Mouse (Mus musculus): ENCODE measurements around the gene Selenon.

Gene Selenon

DNA sequence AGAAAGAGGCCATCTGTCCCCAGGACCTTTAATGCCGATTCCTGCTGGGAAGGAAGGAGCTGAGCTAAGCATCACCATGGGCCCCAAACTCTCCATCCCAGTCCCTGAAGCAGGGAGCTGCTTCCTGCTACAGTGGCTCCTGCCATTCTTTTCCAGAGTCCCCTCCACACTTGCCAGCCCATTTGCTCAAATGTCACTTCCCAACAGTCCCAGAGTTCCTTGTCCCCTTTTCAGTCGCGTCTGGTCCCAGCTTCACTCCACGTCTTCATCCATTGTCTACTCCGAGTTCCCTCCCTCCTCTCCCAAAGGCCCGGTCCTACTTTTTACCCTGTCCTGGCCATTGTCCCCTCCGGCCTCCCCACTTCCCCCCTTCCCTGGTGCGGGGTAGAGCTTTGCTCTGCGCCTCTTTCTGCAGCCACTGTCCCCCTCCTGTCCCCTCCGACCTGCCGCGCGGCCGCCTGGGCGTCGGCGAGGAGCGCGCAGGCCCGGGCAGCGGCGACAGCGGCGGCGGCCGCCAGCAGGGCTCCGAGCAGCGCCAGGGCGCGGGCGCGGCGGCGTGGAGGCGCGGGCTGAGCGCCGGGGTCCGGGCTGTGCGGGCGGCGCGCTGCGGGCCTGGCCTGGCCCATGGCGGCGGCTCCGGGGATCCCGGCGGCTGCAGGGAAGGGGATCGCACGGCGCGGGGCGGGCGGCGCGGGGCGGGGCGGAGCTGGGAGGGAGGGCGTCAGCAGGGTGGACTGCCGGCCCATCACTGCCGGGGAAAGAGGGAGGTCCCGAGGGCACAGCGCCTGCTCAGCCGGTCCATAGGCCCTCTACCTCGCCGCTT lies at the start of gene Selenon:
TSS of gene Selenon (minus strand) at position 673 of the 823 bp plus-strand sequence.
- no peak for DNase-seq (ENCODE audit: low spot score)

GRCm38 (mm10) chr4:134601404-134601803 lies 49.4 kb upstream of the Selenon start:
- DNase-seq (ENCODE audit: low spot score): no peak

DNA sequence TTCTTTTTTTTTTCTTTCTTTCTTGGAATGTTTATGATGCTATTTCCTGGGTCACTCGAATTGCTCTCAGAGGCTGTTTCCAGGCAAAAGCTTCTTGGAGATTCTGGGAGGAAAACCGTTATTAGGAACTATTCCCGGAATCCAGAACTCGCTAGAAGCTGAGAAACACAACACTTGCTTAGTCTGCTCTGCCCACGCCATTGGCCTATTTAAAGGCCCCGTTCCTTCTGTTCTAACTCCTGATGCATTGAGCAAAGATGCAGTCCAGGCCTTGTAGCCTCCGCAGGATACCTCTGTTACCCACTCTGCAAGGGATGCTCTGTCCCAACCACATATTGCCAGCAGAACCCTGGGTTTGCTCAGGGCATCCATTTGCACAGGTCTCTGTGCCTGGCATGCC lies 48.8 kb upstream of the Selenon start:
- no peak for DNase-seq (ENCODE audit: low spot score)

DNA sequence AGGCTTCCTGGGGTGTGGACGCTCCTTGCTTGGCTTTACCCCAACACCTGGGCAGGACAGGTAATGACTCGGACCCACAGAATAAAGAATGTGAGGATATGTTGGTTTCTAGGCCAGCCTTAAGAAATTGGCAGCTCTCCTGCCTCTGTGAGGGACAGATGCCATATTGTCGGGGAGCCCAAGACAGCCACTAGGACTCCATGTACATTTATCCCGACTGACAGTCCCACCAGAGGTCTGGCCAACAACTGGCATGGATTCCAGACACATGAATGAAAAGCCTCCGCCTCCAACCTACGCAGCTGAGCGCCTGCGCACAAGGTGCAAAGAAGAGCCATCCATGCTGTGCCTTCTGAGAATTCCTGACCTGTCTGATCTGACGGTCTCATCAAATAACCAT lies 48.1 kb upstream of the Selenon start:
- DNase-seq (ENCODE audit: low spot score): no peak

GRCm38 (mm10) chr4:134596816-134597692 lies 45.1 kb upstream of the Selenon start:
- no peak for DNase-seq (ENCODE audit: low spot score)

DNA sequence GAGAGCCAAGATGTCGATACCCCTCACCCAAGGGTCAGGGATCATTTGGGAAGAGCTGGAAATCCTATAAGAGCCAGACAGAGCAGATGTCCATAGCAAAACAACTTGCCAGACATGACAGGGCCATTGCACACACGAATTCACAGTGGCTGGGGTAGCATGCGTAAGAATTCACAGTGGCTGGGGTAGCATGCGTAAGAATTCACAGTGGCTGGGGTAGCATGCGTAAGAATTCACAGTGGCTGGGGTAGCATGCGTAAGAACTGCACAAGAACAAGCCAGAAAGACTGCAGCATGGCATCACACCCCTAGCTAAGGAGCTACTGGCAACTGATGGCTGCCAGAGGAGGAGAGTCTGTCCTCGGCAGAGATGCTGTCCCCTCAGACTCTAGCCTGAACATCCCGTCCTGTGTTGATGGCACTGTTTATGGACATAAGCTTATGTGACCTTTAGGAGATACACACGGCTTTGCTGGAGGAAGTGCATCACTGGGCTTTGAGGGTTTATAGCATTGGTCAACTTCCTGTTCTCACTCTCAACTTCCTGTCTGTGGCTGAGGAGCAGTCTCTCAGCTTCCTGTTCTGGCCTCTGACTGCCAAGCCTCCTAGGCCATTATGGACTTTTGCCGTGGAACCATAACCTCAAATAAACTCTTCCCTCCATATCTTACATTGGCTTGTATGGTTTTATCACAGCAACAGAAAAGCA lies 42.9 kb upstream of the Selenon start:
- DNase-seq (ENCODE audit: low spot score): no peak

DNA sequence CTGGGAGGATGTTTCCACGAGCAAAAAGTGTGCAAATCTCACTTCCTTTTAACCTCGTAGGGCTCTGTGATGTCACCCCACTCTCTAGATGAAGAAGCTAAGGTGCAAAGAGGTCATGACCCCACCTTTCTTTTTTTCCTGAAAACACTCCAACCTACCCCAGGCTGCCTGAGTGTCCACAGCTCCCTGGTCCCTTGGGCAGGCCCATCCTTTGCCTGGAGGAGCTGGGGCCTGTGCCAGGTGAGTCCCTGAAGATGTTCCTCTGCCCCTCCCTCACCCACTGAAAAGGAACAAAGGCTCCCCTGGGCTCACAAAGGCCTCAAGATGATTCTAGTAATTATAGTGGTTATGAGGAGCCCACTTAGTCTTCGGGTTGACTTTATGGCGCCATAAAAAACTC lies 40.5 kb upstream of the Selenon start:
- DNase-seq (ENCODE audit: low spot score): no peak

DNA sequence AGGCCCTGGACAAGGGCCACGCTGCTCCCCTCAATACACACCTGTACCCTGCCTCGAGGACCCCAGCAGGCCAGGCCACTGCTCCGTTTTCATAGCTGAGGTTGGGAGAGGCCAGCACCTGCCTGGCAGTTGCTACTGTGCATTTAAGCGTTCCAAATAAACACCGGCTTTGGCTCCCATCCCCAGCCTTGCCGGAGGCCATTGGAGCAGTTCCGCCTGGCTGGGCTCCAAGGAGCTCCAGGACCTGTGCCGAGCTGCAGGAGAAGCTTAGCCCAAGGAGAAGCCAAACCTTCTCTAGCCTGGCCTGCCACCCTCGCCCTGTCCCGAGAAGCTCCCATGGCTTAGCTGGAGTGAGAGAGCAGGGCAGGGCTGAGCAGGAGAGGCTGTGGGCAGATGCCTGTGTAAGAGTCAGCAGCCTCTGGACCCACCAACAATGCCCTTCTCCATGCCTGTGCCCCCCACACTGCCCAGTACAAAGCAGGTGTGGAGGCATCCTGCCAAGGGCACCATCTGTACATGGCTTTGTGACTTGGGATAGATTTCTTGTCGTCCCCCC lies 39.6 kb upstream of the Selenon start:
- DNase-seq (ENCODE audit: low spot score): no peak

DNA sequence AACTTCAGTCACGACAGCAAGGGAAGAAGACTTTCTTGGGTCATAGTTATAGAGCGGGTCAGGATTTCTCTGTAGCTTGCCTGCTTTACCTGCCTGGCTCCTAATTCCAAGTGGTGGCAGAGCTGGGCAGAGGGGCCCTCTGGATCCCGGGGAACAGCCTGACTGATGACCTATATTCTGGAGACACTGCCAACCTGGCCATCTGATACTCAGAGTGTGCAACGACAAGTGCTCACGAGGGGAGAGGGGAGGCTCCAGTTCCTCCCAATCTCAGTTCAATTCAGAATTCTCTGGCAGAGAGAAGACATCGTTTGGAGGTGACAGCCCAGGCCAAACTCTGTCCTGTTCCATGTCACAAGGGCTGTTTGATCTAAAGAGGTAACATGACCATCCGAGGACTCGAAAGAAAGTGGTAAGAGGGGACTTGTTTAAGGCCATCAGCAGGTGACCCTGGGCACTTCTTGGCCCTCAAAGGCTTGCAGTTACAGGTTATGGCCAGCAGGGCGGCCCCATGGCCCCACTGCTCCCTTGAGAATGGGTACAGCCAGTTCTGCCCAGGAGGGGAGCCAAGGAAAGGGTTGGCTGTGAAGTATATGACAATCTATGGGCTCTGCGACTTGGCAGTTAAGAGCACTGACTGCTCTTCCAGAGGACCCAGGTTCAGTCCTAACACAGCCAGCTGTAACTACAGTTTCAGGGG lies 38.4 kb upstream of the Selenon start:
- no peak for DNase-seq (ENCODE audit: low spot score)

DNA sequence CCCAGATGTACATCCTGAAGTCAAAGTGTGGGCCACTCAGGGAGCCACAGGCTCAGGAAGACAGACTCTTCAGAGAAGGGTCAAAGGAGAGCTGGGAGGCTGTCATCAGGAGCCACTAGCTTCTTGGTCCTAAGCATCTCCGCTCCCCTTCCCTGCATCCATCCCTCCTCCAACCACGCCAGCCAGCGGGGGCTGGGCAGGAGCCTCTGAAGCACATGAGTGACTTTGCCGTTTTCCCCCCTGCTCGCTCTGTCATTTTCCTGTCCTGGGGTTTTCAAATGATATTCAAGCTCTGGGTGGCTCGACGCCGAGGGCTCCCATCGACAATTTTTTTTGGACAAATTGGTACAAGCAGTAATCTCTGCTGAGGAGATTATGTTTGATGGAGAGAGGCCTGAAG lies 37.8 kb upstream of the Selenon start:
- DNase-seq (ENCODE audit: low spot score): no peak

GRCm38 (mm10) chr4:134588951-134589350 lies 37.0 kb upstream of the Selenon start:
- DNase-seq (ENCODE audit: low spot score): no peak

DNA sequence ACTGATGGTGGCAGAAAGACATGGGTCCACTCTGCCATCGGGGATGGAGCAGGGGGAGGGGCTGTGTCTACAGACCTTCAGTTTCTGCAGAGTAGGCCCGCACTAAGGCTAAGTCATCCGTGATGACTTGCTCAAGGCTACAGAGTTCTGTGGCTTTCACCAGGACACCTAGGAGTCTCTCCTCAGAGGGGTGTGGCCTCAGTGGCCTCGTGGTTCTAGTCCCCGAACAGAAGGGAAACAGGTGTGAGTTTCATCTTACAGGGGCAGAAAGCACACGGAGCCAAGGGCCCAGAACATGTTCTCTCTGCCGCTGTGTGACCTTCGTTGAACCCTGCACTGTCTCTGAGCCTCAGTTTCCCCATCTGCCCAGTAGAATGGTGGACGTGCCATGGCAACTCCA lies 36.3 kb upstream of the Selenon start:
- no peak for DNase-seq (ENCODE audit: low spot score)

- DNase-seq (ENCODE audit: low spot score): no peak
These were observed 35.8 kb upstream of the Selenon start for GRCm38 (mm10) chr4:134587636-134588197.

- no peak for DNase-seq (ENCODE audit: low spot score)
These were observed 34.7 kb upstream of the Selenon start for GRCm38 (mm10) chr4:134586631-134587030.

GRCm38 (mm10) chr4:134586126-134586525 lies 34.2 kb upstream of the Selenon start:
- DNase-seq (ENCODE audit: low spot score): no peak

DNA sequence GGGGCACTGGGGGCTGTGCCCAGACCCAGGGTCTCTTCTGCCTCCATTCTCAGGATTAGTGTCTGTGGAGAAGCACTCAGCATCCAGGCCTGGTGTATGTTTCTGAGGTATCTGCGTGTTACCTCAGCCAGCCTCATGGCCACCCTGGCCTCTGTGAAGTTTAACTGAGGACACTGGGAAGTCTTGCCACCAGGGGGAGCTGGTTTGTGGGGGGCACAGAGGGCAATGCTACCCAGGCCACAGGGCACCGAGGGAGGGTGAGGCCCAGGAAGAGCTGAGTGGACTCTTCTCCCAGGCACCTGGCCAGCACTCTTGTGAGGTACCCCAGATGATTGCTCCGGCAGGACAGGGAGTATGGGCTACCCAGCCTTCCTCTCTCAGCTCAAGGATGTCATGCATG lies 31.5 kb upstream of the Selenon start:
- no peak for DNase-seq (ENCODE audit: low spot score)

- DNase-seq (ENCODE audit: low spot score): no peak
These were observed 29.4 kb upstream of the Selenon start for GRCm38 (mm10) chr4:134581365-134581764.

DNA sequence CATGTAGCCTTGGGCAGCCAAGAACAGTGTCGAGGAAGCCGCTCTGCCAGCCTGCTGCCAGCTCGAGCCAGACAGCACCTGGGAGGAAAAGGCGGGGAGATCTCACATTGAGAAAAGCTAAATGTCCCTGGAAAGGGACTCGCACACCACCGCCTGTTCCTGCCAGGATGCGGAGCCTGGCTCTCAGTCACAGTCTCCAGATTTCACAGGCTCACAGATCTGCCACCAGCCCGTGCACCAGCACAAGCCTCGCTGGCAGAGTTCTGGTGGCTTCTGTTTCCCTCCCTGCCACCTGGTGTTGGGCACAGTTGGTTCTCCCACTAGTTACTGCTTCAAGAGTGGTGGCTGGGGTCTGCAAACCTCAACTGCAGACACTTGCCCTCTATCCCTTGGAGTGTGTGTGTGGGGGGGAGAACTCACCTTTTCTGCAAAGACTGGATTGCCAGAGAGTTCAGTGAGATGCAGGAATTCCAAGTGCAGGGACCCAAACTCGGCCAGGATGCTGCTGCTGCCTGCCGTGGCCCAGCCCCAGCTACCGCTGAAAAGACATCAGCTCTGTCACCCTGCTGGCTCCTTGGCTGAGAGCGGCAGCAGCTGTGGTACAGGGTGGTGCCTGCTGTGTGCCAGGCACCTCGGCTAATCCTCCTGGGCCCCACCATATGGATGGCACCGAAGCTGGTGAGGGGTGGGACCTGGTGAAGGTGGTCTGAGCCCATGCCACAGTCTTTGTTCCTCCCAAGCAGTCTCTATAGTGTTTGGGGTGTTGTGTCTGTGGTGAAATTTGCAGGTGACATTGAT lies 28.6 kb upstream of the Selenon start:
- DNase-seq (ENCODE audit: low spot score): no peak

DNA sequence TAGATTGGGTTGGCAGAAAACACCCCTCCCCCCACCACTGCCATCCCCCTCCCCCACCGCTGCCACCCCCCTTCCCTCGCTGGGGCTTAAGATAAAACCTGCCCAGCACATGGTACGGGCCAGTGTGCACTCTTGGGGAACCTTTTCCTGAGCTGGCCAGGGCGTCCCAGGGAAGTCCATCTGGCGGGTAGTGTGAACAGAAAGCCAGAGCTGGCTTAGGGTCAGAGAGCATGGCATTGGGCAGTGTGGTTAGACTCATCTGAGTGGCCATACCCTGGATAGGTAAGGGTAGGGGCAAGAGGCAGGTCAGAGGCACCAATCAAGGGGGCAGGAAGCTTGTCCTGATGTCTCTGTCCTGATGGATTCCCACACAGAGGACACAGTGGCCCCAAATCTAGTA lies 27.7 kb upstream of the Selenon start:
- DNase-seq (ENCODE audit: low spot score): no peak

DNA sequence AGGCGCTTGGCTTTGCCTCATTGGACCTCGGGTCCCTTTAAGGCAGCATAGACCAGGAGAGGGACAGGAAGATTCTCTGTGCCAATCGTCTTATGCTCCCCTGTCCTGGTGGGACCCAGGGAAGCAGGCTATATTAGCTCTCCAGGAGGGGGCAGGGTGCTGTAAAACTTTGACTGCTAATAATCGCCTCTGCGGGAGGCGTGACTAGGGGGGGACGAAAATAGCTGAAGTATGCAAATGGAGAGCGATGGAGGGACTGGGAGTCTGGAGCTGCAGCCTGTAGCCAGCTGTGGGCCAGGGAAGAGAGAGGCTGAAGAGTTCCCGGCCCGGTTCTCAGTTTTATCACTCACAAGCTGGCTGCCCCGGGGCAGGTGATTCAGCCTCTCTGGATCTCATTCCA lies 27.2 kb upstream of the Selenon start:
- DNase-seq (ENCODE audit: low spot score): no peak

Measured in urinary bladder, postnatal 10 days (tissue).